Mouse (Mus musculus): ENCODE data around the gene 6820408C15Rik.
"Not testable (repeated sequence)": the region's sequence is repeated elsewhere in the genome, so short reads cannot be mapped to it uniquely, and the experiment has no call there.

6820408C15Rik gene

DNA sequence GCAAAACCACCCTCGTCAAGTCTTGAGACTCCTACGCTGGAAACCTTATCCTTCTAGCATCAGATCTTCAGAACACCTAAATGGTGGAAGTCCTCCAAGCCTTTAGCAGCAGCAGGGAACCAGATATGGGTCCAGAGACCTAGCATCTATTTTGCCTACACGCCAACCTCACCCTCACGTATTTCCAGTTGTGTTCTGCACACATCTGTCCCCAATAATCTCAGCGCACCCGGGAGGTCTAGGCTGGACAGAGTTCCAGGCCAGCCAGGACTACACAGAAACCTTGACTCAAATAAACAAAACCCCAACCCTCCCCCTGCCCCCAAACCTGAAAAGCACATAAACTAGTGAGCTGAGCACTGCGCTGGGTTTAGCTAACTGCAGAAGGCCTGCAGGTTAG, 3.9 kb upstream of the 6820408C15Rik start:
- no peak for DNase-seq (ENCODE audit: low spot score)

DNA sequence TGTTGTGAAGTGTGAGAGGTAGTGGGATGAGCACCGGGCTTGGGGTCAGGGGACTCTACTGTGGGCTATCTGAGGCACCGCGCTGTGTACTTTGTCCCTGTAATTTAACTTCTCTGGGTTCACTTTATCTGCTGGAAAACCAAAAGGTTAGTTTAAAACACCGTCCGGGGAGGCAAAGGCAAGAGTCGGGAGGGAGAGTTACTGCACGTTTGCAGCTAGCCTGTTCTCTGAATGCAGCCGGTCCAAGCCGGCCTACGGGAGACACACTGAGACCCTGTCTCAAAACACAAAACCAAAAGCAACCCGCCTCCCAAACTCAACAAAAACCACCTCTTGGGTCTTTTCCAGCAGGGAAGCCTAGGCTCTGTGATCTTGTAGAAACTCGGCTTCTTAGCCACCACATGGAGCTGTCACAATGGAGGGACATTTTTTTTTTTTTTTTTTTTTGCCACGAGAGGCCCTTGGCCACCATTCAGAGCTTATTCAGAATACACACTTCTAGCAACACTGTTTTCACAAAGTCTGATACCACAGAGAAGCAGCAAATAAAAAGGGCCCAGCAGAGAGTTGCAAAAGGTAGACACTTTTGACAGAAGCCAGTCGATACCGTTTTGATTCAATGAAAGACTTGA, 2.7 kb upstream of the 6820408C15Rik start:
- no peak for DNase-seq (ENCODE audit: low spot score)

DNA sequence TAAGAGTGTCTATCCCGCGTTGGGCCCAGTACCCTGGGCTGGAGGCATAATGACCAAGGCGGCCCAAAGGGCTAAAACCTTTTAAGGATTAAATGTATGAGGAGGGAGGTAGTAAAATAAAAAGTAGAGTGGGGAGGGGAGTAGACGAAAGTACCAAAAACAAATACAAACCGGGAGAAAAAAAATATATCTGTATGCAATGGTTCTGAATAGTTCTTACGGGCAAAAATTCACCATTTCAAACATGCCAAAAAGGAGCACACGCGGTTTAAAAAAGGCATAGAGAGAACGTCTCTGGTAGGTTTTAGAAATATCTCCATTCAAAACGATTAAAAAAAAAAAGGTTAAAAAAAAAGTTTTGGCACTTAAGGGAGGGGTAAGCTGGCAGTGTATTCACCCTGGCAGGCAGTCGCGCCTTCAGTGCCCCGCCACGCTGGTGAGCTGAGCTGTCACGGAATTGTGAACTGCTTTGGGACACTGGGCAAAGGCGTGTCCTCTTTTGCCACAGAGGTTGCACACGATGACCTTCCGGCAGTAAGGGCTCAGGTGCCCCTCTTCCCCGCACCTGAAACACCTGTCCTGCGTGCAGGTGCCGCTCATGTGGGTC, 2.1 kb upstream of the 6820408C15Rik start:
- no peak for DNase-seq (ENCODE audit: low spot score)

DNA sequence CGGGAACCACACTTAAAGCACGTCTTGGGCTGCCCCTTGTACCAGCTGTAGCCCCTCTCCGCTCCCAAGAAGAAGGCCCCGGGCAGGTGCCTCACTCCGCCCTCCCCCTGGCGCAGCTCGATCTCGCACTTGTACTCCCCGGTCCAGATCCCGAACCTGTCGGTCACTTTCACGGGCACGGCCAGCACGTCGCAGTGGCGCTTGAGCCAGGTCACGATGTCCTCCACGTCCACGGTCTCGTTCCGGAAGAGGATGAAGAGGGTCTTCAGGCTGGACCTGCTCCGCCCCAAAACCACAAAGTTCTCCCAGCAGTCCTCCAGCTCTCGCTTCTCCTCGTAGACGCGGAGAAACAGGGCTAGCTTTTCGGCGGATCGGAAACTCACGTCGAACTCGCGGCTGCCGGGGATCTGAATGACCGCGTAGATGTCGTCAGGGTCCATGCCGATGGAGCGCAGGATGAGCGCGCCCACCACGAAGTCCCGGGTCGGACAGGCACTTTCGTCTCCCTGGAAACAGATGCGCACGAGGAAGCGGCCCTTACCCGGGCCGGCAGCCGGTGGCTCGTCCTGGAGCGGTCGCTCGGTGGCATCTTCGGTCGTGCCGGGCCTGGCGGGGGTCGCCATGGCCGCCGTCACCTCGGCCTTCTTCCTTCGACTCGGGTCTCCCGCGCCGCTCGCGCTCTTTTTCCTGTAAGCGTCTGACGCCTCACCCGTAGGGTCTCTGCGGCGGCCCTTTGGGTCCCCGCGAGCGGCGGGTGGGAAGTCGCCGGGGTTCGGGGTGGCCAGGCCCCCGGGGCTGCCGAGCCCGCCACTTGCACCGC, 1.4 kb upstream of the 6820408C15Rik start:
- no peak for DNase-seq (ENCODE audit: low spot score)

DNA sequence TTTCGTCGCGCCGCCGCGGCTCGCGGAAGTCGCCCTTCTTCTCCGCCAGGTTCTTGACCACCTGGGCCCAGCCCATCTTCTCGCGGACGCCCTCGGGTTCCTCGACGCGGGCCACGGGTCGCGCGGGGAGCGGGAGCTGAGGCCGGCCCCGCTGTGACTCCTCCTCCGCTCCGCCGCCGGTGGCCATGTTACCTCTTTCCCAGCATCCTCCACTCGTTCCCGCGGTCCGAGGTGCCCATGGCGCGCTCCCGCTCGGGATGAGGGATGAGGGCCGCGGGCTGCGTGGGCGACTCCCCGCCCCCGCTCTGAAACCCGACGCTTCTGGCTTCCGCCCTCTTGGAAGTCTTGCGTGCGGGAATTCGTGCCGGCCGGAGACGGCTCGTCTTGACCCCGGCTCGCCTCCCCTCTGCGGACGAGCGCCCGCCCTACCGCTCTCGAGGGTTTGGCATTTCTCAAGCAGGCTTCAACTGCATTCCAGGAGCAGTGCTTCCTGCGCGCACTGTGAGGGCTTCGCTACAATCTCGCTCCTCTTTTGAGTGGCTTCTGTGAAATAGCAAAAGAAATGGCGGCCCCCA, 709 bp upstream of the 6820408C15Rik start, which contains the start of gene Zcchc3:
Gene Zcchc3 (minus strand): TSS at position 437 of the 575 bp plus-strand sequence.
- peak; percentile 85 for DNase-seq (ENCODE audit: low spot score)

DNA sequence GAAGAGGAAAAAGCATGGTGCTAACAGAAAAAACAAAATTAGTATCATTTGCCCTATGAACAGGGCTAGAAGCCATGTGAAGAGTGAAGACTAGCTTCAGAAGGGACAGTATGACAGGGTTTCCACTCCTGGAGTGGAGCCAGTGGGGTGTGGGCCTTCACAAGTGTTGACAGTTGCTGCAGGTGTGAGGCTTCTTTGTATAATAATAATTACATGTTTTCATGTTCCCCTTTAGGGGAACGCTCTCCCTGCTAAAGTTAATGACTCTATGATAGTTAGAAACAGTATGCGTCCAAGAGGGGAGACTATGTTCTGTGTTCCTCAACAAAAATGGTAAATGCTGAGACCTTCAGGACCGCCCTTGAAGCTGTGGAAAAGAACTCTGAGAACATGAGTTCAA, 399 bp downstream of the 6820408C15Rik start:
- DNase-seq (ENCODE audit: low spot score) = no peak

DNA sequence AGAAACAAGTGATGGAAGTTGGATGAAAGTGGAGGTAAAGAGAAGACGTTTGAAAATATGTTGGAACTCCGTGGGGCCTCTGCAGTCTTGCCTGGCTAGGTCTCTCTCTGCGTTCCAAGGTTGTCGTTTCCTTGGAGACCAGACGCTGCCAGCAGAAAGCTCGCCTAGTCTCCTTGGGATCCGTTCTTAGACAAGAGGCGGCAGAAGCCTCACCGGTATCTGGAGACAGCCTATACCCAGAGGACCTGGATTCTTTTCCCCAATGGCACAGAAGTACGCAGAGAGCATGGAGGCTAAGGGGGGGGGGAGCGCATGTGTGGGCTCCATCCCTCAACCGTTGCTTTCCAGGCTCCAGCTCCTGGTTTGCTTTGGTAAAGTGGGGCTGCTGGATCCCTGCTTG, 12.1 kb downstream of the 6820408C15Rik start:
- DNase-seq (ENCODE audit: low spot score) = no peak

DNA sequence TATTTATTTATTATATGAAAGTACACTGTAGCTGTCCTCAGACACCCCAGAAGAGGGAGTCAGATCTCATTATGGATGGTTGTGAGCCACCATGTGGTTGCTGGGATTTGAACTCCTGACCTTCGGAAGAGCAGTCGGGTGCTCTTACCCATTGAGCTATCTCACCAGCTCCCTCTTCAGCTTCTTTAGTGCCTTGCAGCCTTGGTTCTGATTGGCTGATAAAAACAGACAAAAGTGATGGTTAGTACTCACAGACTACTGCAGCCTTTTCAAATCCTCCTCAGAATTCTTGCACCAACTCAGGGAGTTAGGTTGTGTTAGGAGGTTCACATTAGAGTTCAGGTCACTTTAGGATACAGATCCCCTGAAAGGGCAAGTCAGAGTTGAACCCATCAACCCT, 13.1 kb downstream of the 6820408C15Rik start:
- not testable (repeated sequence) for DNase-seq (ENCODE audit: low spot score)

DNA sequence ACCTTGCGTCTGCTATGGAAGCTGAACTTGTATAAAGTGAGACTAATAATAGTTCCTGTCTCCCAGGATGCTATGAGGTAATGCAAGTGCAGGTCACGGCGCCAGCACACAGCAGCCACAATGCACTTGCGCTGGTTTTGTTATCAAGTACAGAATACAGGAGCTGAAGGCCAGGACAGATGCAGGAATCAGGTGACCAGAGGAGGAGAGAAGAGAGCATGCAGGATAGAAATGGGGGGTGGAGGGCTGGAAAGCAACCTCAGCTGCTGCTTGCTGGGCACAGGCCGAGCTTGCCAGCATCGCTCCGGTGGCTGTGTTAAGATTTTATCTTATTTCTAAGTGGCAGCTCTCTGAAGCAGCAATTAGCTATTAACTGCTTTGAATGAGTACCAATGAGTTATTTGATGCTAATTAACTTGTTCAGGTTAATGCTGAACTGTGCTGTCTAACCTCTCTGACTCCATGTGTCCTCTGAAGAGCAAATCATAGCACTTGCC, 21.1 kb downstream of the 6820408C15Rik start:
- DNase-seq (ENCODE audit: low spot score) = no peak

DNA sequence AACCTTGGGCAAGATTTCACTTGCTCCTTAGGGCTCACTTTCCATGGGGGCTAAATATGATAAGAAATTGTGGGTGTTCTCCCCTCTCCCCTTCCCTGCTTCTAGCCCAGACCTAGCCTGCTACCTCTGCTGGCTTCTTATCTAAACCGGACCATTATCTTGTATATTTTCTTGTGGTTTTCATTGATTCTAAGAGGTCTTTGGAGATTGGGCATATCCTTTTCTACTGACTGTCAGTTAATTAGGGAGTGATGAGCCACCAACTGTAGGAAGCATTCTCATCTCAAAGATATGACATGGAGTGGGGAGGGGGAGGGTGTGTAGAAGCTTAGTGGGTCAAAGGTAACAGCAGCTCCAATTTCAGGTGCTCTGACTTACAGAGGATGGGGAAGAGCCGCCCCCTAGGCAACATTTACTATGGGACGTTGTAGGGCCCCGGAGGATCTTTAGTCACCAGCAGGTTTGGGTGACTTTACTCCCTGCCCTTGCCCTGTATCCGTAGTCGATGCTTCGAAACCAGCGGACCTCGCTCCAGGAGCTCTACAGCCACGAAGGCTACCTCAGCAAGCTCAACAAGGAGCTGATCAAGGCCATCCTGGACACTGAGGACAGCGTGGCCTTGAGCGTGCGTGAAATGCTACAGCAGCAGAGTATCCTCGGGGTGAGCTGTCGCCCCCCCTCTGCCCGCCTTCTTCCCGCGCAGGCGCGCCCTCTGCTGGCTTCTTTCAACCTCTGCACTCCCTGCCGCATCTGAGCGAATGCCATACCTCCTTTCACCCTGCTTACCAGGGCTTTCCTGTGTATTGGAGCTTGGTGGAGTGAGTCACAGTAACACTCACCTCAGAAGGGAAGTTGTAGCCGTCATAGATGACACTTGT, 21.8 kb downstream of the 6820408C15Rik start:
- DNase-seq (ENCODE audit: low spot score) = peak; percentile 89

DNA sequence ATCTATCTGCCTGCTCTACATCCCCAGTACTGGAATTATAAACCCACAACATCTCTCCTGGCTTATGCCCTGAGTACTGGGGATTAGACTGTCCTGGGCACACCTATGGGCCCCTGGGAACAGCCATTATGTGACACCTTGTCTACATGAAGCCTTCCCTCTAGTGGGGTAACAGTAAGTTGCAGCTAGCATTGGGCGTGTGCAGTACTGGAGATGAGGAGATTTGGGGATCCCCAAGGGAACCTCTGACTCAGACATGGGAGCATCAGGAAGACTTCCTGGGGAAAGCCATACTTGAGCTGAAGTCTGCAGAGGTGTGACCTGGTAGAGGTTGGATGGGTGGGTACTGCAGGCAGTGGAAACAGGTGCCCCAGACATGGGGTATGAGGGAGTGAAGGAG, 23.6 kb downstream of the 6820408C15Rik start:
- no peak for DNase-seq (ENCODE audit: low spot score)

DNA sequence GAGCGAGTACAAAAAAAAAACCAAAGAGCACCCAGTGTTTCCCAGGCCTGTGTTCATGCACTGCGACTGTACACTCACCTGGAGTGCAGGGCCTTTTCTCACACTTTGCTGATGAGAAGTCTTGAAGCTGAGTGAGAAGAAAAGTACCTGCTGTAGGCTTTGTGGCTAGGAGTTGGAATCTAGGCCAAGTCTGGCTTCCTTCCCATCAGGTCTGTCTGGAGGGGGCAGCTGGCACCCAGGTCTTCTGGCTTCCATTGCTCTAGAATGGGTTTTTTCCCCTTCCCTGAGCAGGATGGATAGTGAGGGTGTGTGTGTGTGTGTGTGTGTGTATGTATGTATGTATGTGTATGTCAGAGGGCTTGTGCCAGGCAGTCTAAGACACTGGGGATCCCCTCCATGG, 24.4 kb downstream of the 6820408C15Rik start:
- no peak for DNase-seq (ENCODE audit: low spot score)

DNA sequence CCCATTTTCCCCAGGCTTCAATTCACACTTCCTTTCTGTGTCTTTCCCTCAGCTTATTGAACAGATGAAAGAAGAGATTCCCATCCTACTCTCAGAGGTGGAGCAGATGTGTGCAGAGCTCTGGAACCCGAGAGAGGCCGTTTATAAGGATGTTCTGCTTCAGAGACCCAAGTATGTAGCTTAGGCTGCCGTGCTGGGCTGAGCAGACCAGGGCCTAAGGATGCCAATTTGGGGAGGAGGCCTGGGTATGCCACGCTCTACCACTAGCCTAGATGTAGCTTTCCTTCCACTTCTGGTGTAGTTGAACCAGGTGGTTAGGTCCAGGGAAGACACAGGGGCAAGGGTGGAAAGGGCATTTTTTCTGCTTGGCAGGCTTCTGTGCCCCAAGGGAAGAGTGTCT, 26.9 kb downstream of the 6820408C15Rik start:
- DNase-seq (ENCODE audit: low spot score) = no peak

DNA sequence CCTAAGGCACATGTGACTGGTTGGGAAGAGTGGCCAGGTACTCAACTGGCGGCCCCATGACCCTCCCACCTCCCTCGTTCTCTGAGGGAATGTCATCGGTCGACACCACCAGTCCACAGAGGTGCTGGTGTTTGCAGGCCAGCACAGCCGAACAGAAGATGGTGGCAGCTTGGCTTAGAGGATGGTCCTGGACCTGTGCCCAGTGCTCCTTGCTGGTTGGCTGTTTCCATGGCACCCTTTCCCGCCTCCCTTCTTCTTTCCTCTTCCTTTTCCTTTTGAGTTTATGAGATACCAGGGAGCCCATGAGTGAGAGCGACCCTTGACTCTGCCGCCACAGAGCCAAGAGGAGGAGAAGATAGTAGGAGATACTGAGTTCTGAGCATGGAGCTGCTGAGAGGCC, 27.9 kb downstream of the 6820408C15Rik start:
- DNase-seq (ENCODE audit: low spot score) = no peak

DNA sequence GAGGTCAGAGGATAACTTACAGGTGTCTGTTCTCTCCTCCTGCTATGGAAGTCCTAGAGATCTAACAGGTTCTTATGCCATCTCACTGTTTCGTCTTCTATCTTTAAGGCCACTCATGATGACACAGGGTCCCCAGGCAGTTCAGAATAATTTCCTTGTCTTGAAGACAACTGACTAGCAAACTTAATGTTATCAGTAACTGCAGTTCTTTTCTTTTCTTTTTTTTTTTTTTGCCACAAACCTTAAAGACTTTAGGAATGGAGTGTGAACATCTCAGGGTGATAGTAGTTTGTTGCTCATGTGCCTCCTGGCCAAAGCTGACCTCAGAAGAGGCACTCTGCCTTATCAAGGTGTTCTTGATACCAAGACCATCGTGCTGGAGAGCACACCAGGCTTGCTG, 31.3 kb downstream of the 6820408C15Rik start:
- no peak for DNase-seq (ENCODE audit: low spot score)

DNA sequence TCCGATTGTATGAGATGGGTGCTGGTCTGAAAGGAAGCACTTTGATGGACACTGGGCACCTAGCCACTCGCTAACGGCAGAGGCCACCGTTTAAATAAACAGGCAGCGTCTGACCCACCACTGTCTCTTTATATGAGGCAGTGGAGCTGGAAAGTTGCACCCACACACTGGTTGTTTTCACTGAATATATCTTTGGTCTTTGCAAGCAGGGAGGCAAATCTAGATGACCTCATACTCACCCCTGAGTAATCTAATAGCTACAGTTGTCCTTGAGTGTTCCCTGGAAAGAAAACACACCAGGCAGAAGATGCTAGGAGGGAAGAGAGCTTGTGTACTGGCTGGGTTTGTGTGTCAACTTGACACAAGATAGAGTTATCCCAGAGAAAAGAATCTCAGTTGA, 32.1 kb downstream of the 6820408C15Rik start:
- no peak for DNase-seq (ENCODE audit: low spot score)

DNA sequence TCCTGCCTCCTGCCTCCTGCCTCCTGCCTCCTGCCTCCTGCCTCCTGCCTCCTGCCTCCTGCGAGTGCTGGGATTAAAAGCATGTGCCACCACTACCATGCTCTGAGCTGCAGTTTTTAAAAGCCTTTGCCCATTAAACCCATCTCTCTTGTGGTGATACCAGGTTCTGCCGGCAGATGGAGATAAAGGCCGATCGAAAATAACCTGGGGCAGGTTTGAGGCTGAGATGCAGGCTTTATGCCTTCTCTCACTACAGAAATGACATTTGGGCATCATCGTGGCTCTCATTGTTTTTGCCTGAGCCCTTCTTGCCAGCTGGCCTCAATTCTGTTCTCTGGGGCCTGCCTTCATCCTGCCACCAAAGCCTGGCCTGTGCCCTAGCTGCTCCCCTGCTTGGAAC, 34.9 kb downstream of the 6820408C15Rik start:
- peak; percentile 67 for DNase-seq (ENCODE audit: low spot score)

DNA sequence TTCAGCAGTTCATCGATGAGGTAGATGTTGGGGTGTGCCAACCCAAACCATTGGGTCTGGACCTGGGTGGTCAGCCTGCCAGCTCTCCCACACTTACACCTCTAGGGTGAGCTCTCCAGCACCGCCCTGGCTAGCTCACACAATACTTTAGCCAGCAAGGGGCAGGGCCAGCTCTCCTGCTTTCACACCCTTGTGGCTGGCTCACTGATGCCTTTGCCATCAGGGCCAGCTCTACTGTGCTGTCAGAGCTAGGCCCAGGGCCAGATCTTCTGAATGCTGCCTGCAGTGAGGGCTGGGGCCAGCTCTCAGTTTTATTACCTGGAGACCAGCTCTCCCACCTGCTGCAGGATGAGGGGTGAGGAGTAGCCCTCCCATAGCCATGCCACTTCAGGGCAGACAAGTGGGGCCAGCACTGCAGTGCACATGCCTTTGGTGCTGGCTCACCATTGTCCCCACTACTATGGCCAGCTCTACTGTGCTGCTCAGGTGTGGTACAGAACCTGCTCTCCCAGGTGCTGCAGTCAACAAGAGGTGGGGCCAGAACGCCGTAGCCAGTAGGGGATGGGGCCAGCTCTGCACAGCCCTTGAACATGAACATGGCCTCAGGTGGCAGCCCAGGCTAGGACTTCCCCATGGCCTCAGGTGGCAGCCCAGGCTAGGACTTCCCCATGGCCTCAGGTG, 36.9 kb downstream of the 6820408C15Rik start:
- DNase-seq (ENCODE audit: low spot score) = no peak

DNA sequence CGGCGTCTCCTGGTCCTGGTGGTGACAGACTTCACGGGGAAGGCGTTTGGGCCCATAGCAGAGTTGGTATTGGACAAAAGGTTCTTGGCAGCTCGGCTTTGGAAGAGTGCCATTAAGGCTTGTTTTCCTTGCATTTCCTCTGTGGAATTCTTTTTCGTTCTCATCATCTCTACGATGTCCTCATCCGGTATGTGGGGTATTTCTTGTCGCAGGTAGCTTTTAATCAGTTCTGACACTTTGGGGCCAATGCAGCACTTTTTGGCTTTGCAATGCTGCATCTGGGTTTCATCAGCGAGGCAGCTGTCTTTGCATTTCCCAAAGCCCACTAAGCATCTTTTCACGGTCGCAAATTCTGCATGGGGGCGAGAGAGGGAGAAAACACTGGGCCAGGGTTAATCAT, 43.9 kb downstream of the 6820408C15Rik start:
- no peak for DNase-seq (ENCODE audit: low spot score)

DNA sequence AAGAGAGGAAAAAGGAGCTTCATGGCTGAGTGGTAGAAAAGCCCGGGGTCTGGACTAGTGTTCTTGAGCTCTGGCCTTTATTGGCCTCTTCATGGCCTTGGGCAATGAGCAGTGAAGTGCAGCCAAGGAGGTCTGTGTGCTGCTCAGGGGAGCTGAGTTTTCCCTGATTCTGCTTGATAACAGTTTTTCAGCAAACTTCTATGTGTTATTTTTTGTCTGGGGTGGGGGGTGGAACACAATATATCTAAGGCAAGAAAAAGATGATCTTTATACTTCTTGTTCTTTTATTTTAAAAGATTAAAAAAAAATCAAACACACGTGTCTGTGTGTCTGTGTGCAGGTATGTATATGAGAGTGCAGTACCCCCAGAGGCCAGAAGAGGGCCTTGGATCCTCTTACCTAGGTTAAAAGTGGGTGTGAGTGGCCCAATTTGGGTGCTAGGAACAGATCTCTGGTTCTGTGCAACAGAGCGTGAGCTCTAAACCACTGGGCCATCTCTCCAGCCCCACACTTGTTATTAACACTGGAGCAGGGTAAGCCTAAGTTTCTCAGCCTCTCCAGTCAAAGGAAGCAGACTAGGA, 49.3 kb downstream of the 6820408C15Rik start, which contains the start of gene Defb23:
Gene Defb23 (minus strand): TSS at position 51 of the 581 bp plus-strand sequence.
- DNase-seq (ENCODE audit: low spot score) = no peak

DNA sequence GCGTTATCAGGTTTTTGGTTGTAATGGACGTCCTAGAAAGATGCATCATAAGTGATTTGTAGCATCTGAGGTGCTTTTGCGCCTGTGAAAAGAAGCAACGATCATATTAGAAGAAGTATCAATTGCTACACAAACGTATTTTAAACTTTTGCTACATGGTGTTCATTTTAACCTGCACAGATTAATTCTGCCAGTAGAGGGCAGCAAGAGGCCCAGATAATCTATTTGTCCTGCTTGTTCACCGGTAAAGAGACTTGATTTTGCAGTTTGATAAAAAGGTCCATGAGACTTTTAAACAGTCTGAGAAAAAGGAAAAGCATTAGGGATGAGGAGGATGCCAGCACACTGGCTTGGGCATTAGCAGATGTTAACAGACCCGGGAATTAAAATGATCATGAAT, 55.6 kb downstream of the 6820408C15Rik start:
- DNase-seq (ENCODE audit: low spot score) = peak; percentile 51
